Mouse (Mus musculus): Measurements from ENCODE around the gene Car7. TPM values are rescaled to one million over a fixed set of nuclear protein-coding genes. Genes with fewer than 3 reads are reported as not detected.
"Not testable (repeated sequence)": the region's sequence is repeated elsewhere in the genome, so short reads cannot be mapped to it uniquely, and the experiment has no call there.

Car7 gene
- polyA plus RNA-seq, 1 experiment from 2014 or later = 1.5 TPM

DNA sequence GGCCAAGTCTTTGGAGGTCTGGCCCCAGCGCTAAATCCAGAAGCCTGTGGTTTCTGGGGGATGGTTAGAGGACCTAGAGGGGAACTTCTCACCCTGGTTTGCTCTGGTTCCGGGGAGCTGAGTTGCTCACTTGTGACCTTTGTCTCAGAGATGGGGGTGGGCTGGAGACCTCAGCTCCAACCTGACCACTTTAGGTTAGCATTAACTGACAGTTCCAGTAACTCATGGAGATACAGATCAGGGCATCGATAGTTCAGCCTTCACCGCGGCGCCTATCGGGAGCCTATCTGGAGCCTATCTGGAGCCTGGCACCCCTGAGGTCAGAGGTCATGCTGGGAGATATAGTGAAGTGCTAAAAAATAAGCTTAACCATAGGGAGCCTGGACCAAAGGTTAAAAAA, 22.7 kb downstream of the Car7 start:
- Histone ChIP-seq H3K9me3 (replicated peaks; ENCODE audit: control insufficient read depth, low read length) (no peaks in the 10 kb centered on the region), H3K36me3 (ENCODE audit: control insufficient read depth, insufficient read depth, low read length) (no peaks in the 10 kb centered on the region), H3K27ac (ENCODE audit: low read length) (no peak overlapping the region), H3K4me3 (replicated peaks; ENCODE audit: low read length) (no peak overlapping the region), H3K4me1 (ENCODE audit: control insufficient read depth, insufficient read depth, low read length) (no peaks in the 10 kb centered on the region), H3K27me3 (ENCODE audit: control insufficient read depth, insufficient read depth, low read length) (no peaks in the 10 kb centered on the region), H3K9ac (ENCODE audit: low read length) (no peak overlapping the region), H3K4me2 (ENCODE audit: low read depth, low read length) (no peak overlapping the region)
- ATAC-seq (ENCODE audit: insufficient read depth, low FRiP score) = no peak
- 51% methylated on average over 7 of the region's 7 CpGs for WGBS

DNA sequence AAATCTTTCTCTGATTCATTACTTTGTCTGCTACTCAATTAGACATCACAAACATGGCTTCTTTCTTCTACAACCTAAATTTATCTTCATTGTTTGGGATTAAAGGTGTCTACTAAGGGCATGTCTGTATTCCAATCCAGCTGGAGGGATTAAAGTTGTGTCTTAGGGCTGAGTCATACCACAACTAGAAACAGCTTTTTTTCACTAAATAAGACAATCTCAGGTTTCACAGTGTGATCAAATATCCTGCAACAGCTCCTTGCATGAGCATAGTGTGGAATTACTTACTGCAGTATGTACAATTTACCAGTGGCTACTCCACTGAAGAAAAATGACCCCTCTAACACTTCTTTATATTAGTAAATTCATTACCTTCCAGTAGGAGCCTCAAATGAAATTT, 26.2 kb downstream of the Car7 start:
- no peak for ATAC-seq (ENCODE audit: insufficient read depth, low FRiP score)
- Histone ChIP-seq H3K4me2 (ENCODE audit: low read depth, low read length) (no peak overlapping the region), H3K9ac (ENCODE audit: low read length) (no peak overlapping the region), H3K36me3 (ENCODE audit: control insufficient read depth, insufficient read depth, low read length) (no peaks in the 10 kb centered on the region), H3K27ac (ENCODE audit: low read length) (no peak overlapping the region), H3K4me1 (ENCODE audit: control insufficient read depth, insufficient read depth, low read length) (no peaks in the 10 kb centered on the region; the same call in 1 of the 2 replicates), H3K27me3 (ENCODE audit: control insufficient read depth, insufficient read depth, low read length) (no peaks in the 10 kb centered on the region), H3K4me3 (replicated peaks; ENCODE audit: low read length) (no peak overlapping the region), H3K9me3 (replicated peaks; ENCODE audit: control insufficient read depth, low read length) (no peaks in the 10 kb centered on the region)

DNA sequence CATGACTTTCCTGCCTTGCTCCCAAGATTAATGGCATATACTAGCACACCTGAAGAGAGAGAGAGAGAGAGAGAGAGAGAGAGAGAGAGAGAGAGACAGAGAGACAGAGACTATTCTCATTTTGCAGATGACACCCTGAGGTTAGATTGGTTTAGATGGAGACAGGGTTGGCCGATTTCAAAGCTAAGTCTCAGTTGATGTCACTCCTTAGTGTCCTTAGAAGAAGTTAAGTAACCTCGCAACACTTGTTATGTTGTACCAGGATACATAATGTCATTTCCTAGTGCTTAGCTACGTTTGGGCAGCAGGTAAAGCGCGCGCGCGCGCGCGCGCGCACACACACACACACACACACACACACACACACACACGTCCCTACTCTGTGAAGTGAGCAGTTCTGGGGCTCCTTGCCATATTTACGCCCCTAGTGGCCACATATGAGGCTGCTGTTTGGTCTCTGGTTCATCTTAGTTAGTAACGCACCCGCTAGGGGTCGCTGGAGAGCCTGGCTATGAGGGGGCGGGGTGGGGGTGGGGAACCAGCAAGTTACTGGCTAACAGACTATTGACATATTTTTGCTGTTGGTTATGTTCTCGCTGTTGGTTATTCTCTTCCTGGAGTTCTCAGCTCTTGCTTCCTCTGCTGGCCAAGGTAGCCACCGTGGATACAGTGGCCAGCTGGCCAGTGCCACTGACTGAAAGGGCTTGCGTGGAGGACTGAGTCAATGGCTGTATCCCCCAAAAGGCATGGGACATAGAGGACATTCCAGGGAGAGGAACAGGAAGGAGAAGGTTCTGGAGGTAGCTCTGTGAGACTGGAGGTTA, 30.4 kb downstream of the Car7 start:
- peak; percentile 80; the same call in 1 of the 2 replicates for ATAC-seq (ENCODE audit: insufficient read depth, low FRiP score)
- Histone ChIP-seq H3K9me3 (replicated peaks; ENCODE audit: control insufficient read depth, low read length) (no peaks in the 10 kb centered on the region), H3K4me3 (replicated peaks; ENCODE audit: low read length) (no peak overlapping the region), H3K9ac (ENCODE audit: low read length) (no peak overlapping the region), H3K36me3 (ENCODE audit: control insufficient read depth, insufficient read depth, low read length) (no peaks in the 10 kb centered on the region), H3K4me2 (ENCODE audit: low read depth, low read length) (peak overlapping the region; percentile 31; the same call in 1 of the 2 replicates), H3K4me1 (ENCODE audit: control insufficient read depth, insufficient read depth, low read length) (no peaks in the 10 kb centered on the region; the same call in 1 of the 2 replicates), H3K27ac (ENCODE audit: low read length) (no peak overlapping the region), H3K27me3 (ENCODE audit: control insufficient read depth, insufficient read depth, low read length) (no peaks in the 10 kb centered on the region)
- 20% methylated on average over 21 of the region's 22 CpGs for WGBS

DNA sequence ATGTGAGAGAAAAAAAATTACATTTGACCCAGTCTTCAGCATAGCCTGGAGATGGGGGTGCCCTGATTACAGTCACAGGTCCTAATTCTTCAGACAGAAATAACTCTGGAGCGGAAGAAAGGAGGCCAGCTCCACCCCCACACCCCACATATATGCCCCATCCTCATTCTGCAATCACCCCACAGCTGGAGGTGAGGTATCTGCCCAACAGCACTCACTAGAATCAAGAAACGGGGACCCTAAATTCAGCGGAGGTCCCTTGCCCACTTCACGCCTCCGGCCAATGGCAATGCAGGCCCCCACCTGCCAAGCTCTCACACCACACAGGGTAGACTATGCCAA, 30.9 kb downstream of the Car7 start:
- H3K4me2 ChIP-seq (ENCODE audit: low read depth, low read length) = no peak overlapping the region
- no peak for ATAC-seq (ENCODE audit: insufficient read depth, low FRiP score)
- no peaks in the 10 kb centered on the region for H3K27me3 ChIP-seq (ENCODE audit: control insufficient read depth, insufficient read depth, low read length)
- H3K4me1 ChIP-seq (ENCODE audit: control insufficient read depth, insufficient read depth, low read length) = no peaks in the 10 kb centered on the region; the same call in 1 of the 2 replicates
- WGBS = 96% methylated on average over 5 of the region's 5 CpGs
- no peaks in the 10 kb centered on the region for H3K36me3 ChIP-seq (ENCODE audit: control insufficient read depth, insufficient read depth, low read length)
- no peak overlapping the region for H3K27ac ChIP-seq (ENCODE audit: low read length)
- no peaks in the 10 kb centered on the region for H3K9me3 ChIP-seq (replicated peaks; ENCODE audit: control insufficient read depth, low read length)
- no peak overlapping the region for H3K9ac ChIP-seq (ENCODE audit: low read length)
- no peak overlapping the region for H3K4me3 ChIP-seq (replicated peaks; ENCODE audit: low read length)

DNA sequence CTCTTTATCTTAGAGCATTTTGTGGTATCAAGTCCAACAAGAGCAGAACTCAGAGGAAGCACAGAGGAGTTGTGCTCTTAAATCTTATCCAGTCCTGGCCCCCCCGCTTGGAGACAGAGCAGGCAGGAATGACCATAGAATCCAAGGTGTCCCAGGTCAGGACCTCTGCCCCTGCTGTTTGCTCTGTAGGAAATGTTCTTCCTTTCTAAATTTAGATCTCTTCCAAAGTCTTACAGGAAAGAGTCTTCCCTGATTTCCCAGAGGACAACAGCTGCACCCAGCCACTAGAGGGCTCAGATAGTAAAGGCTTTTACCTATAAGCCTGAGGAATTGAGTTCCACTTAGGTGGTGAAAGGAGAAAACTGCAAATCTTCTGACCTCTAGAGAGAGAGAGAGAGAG, 35.1 kb downstream of the Car7 start:
- ATAC-seq (ENCODE audit: insufficient read depth, low FRiP score) = no peak
- Histone ChIP-seq H3K4me1 (ENCODE audit: control insufficient read depth, insufficient read depth, low read length) (no peaks in the 10 kb centered on the region; the same call in 1 of the 2 replicates), H3K9me3 (replicated peaks; ENCODE audit: control insufficient read depth, low read length) (no peaks in the 10 kb centered on the region), H3K36me3 (ENCODE audit: control insufficient read depth, insufficient read depth, low read length) (no peaks in the 10 kb centered on the region), H3K27me3 (ENCODE audit: control insufficient read depth, insufficient read depth, low read length) (0 out of 2 replicates have a peak, but pooled peaks cover 2% of the 10 kb centered on the region), H3K9ac (ENCODE audit: low read length) (no peak overlapping the region), H3K4me3 (replicated peaks; ENCODE audit: low read length) (no peak overlapping the region), H3K4me2 (ENCODE audit: low read depth, low read length) (no peak overlapping the region), H3K27ac (ENCODE audit: low read length) (no peak overlapping the region)
- 36% methylated on average over 1 of the region's 1 CpGs for WGBS

DNA sequence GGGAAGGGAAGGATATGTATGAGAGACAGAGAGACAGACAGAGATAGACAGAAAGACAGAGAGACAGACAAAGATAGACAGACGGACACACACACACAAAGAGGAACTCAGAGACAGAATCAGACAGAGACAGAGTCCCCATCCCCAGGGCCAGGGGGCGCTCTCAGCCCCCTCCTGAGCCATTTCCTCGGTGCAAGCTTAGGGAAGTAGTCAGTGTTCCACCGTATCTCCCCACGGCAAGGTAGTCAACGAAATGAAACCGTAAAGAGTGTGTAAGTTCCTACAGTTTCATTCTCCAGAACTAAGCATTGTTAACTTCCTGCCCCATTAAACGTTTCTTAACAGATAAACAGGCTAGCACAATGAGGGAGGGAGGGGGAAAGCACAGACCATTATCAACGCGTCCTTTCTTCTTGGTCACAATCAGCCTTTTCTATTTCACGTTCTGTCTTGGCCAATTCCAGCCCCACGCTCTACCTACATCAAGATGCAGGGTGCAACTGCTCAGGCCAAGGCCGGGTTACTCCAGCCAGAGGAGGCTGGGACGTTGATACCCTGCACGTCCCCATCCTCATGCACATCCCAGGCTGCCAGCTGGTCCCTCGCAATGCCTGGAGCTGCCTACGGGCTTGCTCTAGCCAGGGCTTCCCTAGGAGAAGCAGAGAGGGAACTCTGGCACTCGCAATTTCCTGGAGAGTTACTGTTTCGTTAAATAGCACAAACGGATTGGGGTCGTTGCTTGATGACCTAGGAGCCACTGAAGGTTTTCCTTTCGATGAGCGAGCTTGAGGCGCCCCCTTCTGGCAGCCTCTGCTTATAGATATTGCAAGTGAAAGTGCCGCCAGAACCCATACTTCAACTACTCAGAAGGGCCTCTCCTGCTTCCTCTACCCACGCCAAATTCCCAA, 36.2 kb downstream of the Car7 start:
- no peaks in the 10 kb centered on the region for H3K36me3 ChIP-seq (ENCODE audit: control insufficient read depth, insufficient read depth, low read length)
- H3K4me2 ChIP-seq (ENCODE audit: low read depth, low read length) = peak overlapping the region; percentile 96
- no peak overlapping the region for H3K27ac ChIP-seq (ENCODE audit: low read length)
- H3K4me1 ChIP-seq (ENCODE audit: control insufficient read depth, insufficient read depth, low read length) = no peaks in the 10 kb centered on the region
- peak overlapping the region; percentile 64 for H3K9ac ChIP-seq (ENCODE audit: low read length)
- peak; percentile 76; the same call in 1 of the 2 replicates for ATAC-seq (ENCODE audit: insufficient read depth, low FRiP score)
- no peaks in the 10 kb centered on the region for H3K9me3 ChIP-seq (replicated peaks; ENCODE audit: control insufficient read depth, low read length)
- peak overlapping the region; percentile 52 for H3K4me3 ChIP-seq (replicated peaks; ENCODE audit: low read length)
- WGBS = 7% methylated on average over 26 of the region's 26 CpGs
- 0 out of 2 replicates have a peak, but pooled peaks cover 2% of the 10 kb centered on the region for H3K27me3 ChIP-seq (ENCODE audit: control insufficient read depth, insufficient read depth, low read length)

DNA sequence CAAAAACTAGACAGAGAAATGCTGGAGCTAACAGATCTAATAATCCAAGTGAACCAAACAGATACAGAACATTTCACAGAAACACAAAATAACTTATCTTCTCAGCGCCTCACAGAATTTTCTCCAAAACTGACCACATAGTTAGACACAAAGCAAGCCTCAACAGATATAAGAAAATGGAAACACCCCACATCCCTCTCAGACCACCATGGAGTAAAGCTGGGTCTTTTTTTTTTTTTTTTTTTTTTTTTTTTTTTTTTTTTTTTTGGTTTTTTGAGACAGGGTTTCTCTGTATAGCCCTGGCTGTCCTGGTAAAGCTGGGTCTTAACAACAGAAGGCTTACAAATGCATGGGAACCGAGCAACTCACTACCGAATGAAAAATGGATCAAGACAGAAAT, 42.3 kb downstream of the Car7 start:
- Histone ChIP-seq H3K4me3 (replicated peaks; ENCODE audit: low read length) (no peak overlapping the region), H3K9ac (ENCODE audit: low read length) (no peak overlapping the region), H3K4me1 (ENCODE audit: control insufficient read depth, insufficient read depth, low read length) (no peaks in the 10 kb centered on the region), H3K9me3 (replicated peaks; ENCODE audit: control insufficient read depth, low read length) (no peaks in the 10 kb centered on the region), H3K36me3 (ENCODE audit: control insufficient read depth, insufficient read depth, low read length) (no peaks in the 10 kb centered on the region), H3K4me2 (ENCODE audit: low read depth, low read length) (no peak overlapping the region), H3K27ac (ENCODE audit: low read length) (no peak overlapping the region), H3K27me3 (ENCODE audit: control insufficient read depth, insufficient read depth, low read length) (no peaks in the 10 kb centered on the region)
- WGBS = 80% methylated on average over 3 of the region's 3 CpGs
- no peak for ATAC-seq (ENCODE audit: insufficient read depth, low FRiP score)

DNA sequence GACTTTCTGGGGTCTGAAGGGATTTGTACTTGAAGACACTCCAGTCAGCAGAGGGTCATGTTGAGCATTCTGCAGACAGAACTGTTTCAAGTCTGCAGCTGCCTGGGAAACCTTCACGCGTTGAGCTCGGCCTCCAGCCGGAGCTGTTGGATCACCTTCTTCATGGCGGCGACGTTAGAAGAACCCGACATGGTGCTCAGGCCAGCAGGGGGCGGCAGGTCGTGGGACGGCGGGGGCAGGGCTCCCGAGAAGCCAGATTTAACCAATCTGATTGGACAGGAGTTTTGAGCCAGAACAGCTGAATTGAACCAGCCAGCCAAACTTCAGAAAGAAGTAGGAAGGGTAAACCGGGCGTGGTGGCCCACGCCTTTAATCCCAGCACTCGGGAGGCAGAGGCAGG, 43.1 kb downstream of the Car7 start:
- not testable (repeated sequence) for ATAC-seq (ENCODE audit: insufficient read depth, low FRiP score)

DNA sequence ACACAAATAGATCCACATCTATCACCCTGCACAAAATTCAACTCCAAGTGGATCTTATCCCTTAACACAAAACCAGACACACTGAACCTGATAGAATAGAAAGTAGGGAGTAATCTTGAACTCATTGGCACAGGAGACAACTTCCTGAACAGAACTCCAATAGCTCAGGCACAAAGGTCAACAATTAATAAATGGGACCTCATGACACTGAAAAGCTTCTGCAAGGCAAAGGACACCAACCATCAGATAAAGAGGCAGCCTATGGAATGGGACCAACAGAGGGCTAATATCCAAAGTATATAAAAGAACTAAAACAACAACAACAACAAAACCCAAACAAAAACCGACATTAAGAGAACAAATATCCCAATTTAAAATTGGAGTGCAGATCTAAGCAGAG, 50.0 kb downstream of the Car7 start:
- H3K9ac ChIP-seq (ENCODE audit: low read length) = no peak overlapping the region
- WGBS = 47% methylated on average over 1 of the region's 1 CpGs

More for the DNA sequence above, 43.1 kb downstream of the Car7 start:
- not testable (repeated sequence) for H3K9ac ChIP-seq (ENCODE audit: low read length); H3K27ac ChIP-seq (ENCODE audit: low read length); H3K4me3 ChIP-seq (replicated peaks; ENCODE audit: low read length); H3K4me2 ChIP-seq (ENCODE audit: low read depth, low read length); H3K27me3 ChIP-seq (ENCODE audit: control insufficient read depth, insufficient read depth, low read length); H3K9me3 ChIP-seq (replicated peaks; ENCODE audit: control insufficient read depth, low read length); H3K36me3 ChIP-seq (ENCODE audit: control insufficient read depth, insufficient read depth, low read length); H3K4me1 ChIP-seq (ENCODE audit: control insufficient read depth, insufficient read depth, low read length)
- 79% methylated on average over 17 of the region's 17 CpGs for WGBS

More for the DNA sequence above, 50.0 kb downstream of the Car7 start:
- H3K36me3 ChIP-seq (ENCODE audit: control insufficient read depth, insufficient read depth, low read length) = no peaks in the 10 kb centered on the region
- no peak overlapping the region for H3K4me2 ChIP-seq (ENCODE audit: low read depth, low read length)
- no peaks in the 10 kb centered on the region for H3K27me3 ChIP-seq (ENCODE audit: control insufficient read depth, insufficient read depth, low read length)
- H3K4me3 ChIP-seq (replicated peaks; ENCODE audit: low read length) = no peak overlapping the region
- ATAC-seq (ENCODE audit: insufficient read depth, low FRiP score) = no peak
- H3K9me3 ChIP-seq (replicated peaks; ENCODE audit: control insufficient read depth, low read length) = no peaks in the 10 kb centered on the region
- no peak overlapping the region for H3K27ac ChIP-seq (ENCODE audit: low read length)
- H3K4me1 ChIP-seq (ENCODE audit: control insufficient read depth, insufficient read depth, low read length) = no peaks in the 10 kb centered on the region
